8 mouse cellular contexts compared by ENCODE assay signal in genomic region chr8:94266344-94267191, GRCm38 (mm10). TPM values are rescaled to one million over a fixed set of nuclear protein-coding genes. Genes with fewer than 3 reads are reported as not detected.
A peak's percentile ranks its signal among the peaks of the same experiment; 100 is the strongest.
DNase-seq lines count a peak whose midpoint lies in the region.

No protein-coding gene starts in this region.

- H3K27me3 ChIP-seq in hindbrain, embryonic 10.5 days (ENCODE audit: insufficient read depth, poor library complexity, severe bottlenecking) = no peaks in the 10 kb centered on the region
- no peaks in the 10 kb centered on the region for H3K27me3 ChIP-seq in limb, embryonic 10.5 days (ENCODE audit: low read depth, poor library complexity, severe bottlenecking)

- 54% methylated on average over 10 of the region's 10 CpGs for WGBS in hindbrain, embryonic 10.5 days
- WGBS in limb, embryonic 10.5 days = 65% methylated on average over 10 of the region's 10 CpGs

- no peak overlapping the region for H3K4me3 ChIP-seq in hindbrain, embryonic 10.5 days
- H3K4me3 ChIP-seq in limb, embryonic 10.5 days = 0 out of 2 replicates have a peak overlapping the region, but pooled peaks have one; percentile 17

- no peaks in the 10 kb centered on the region for H3K9me3 ChIP-seq in hindbrain, embryonic 10.5 days
- no peaks in the 10 kb centered on the region for H3K9me3 ChIP-seq in limb, embryonic 10.5 days (replicated peaks)

- no peak overlapping the region for H3K27ac ChIP-seq in hindbrain, embryonic 10.5 days
- H3K27ac ChIP-seq in limb, embryonic 10.5 days = no peak overlapping the region

- H3K36me3 ChIP-seq in hindbrain, embryonic 10.5 days = no peaks in the 10 kb centered on the region
- no peaks in the 10 kb centered on the region for H3K36me3 ChIP-seq in limb, embryonic 10.5 days

- DNase-seq in cerebellum, postnatal 10 days = peak; percentile 23 to 27
- DNase-seq in cerebellum, adult 9-11 months = no peak
- peak; percentile 27 for DNase-seq in embryo, embryonic 9.5 days (ENCODE audit: extremely low spot score)
- DNase-seq in hindbrain, embryonic 10.5 days (ENCODE audit: low spot score) = peak; percentile 5
- DNase-seq in limb, embryonic 10.5 days (ENCODE audit: low spot score) = no peak
- DNase-seq in right cerebral cortex, postnatal 36 days (ENCODE audit: low spot score in 2 of 2) = peak; percentile 30 to 43
- no peak for DNase-seq in thymus, postnatal 36 days
- DNase-seq in thymus, postnatal 10 days (ENCODE audit: low spot score in 2 of 2) = no peak

- H3K4me1 ChIP-seq in hindbrain, embryonic 10.5 days (replicated peaks) = peaks cover 19% of the 10 kb centered on the region
- peaks cover 36% of the 10 kb centered on the region for H3K4me1 ChIP-seq in limb, embryonic 10.5 days

RNA-seq across cellular contexts. Expression of gene Nup93, which starts 52.2 kb away (rescaled TPM):
- 114 and 134 TPM in 2 replicates for polyA plus RNA-seq in hindbrain, embryonic 10.5 days (2016; fragmentation: Nextera tagmentation; extraction: Ambion mirVana)
- polyA plus RNA-seq in limb, embryonic 10.5 days (2016; fragmentation: Nextera tagmentation; extraction: Ambion mirVana) = 139 and 146 TPM in 2 replicates

Comparison
In these comparisons a context has a peak if more than half of its experiments do, and no peak if none do; other contexts are left out.
1. DNase-seq: peak in cerebellum, postnatal 10 days (2 of 2), embryo, embryonic 9.5 days (single experiment), hindbrain, embryonic 10.5 days (single experiment) and right cerebral cortex, postnatal 36 days (2 of 2); none in cerebellum, adult 9-11 months (single experiment), limb, embryonic 10.5 days (single experiment), thymus, postnatal 36 days (0 of 2) and thymus, postnatal 10 days (0 of 2).